Mouse (Mus musculus) embryonic facial prominence, embryonic 14.5 days (tissue): ENCODE results near the gene Pgd. TPM values are rescaled to one million over a fixed set of nuclear protein-coding genes. Genes with fewer than 3 reads are reported as not detected.
"Not testable (repeated sequence)": the region's sequence is repeated elsewhere in the genome, so short reads cannot be mapped to it uniquely, and the experiment has no call there.

Source experiments
- ATAC-seq: fragments of 200-750 bp; cut with Nextera tagmentation; 2 replicates; pipeline ENCODE4 v1.8.0; 2017; ENCODE audit warnings: low read depth, moderate number of reproducible peaks, moderate TSS enrichment
- DNase-seq: peaks from one replicate; pipeline ENCODE4 v3.0.0-alpha.2; 2015; ENCODE audit warnings: low spot score
- H3K27ac ChIP-seq: fragments of 300-500 bp; sonication (generic); replicated peaks from 2 replicates; pipeline ENCODE4 v1.5.1; 2014; ENCODE audit warnings: low read depth, mild to moderate bottlenecking, low read length, moderate library complexity
- H3K27me3 ChIP-seq: fragments of 300-500 bp; sonication (generic); replicated peaks from 2 replicates; pipeline ENCODE4 v1.6.1; 2014; ENCODE audit warnings: low read length; ENCODE audit not compliant: control insufficient read depth, insufficient read depth
- H3K36me3 ChIP-seq: fragments of 300-500 bp; sonication (generic); 2 replicates; pipeline ENCODE4 v1.6.1; 2014; ENCODE audit warnings: low read length, mixed read lengths; ENCODE audit not compliant: control insufficient read depth, insufficient read depth
- H3K4me1 ChIP-seq: fragments of 300-500 bp; sonication (generic); 2 replicates; pipeline ENCODE4 v1.6.1; 2014; ENCODE audit warnings: antibody characterized with exemption, low read length; ENCODE audit not compliant: control insufficient read depth, insufficient read depth
- H3K4me2 ChIP-seq: fragments of 300-500 bp; sonication (generic); 2 replicates; pipeline ENCODE4 v1.6.1; 2014; ENCODE audit warnings: low read depth, mild to moderate bottlenecking, low read length, moderate library complexity, mixed read lengths
- H3K4me3 ChIP-seq: fragments of 300-500 bp; sonication (generic); 2 replicates; pipeline ENCODE4 v1.5.1; 2014; ENCODE audit warnings: low read depth, mild to moderate bottlenecking, low read length
- H3K9ac ChIP-seq: fragments of 300-500 bp; sonication (generic); 2 replicates; pipeline ENCODE4 v1.6.1; 2014; ENCODE audit warnings: low read depth, mild to moderate bottlenecking, low read length, moderate library complexity, mixed read lengths
- H3K9me3 ChIP-seq: fragments of 300-500 bp; sonication (generic); 2 replicates; pipeline ENCODE4 v1.6.1; 2016; ENCODE audit warnings: low read length; ENCODE audit not compliant: control insufficient read depth
- WGBS: fragments of 180-500 bp; shearing (Covaris S2); extraction: QIAGEN DNeasy Blood & Tissue Kit; methylation state at CpG from one replicate; pipeline ENCODE4 v1.1.7; 2014; 5-methylcytosine and 5-hydroxymethylcytosine counted together
- polyA plus RNA-seq: library from polyadenylated mRNA; unstranded; fragments of >200 nt; fragmentation: Nextera tagmentation; extraction: Ambion mirVana; gene quantifications from 2 replicates; pipeline ENCODE4 v1.2.1, GENCODE M21; 2014

Pgd gene
- polyA plus RNA-seq, 1 experiment from 2014 or later: 43.3 TPM

GRCm38 (mm10) chr4:149173661-149174060 lies 7.1 kb upstream of the Pgd start:
- Histone ChIP-seq H3K4me3 (no peak overlapping the region), H3K27ac (no peak overlapping the region), H3K9ac (no peak overlapping the region), H3K4me1 (peaks cover 9% of the 10 kb centered on the region; the same call in 1 of the 2 replicates), H3K4me2 (no peak overlapping the region), H3K36me3 (peaks cover 1% of the 10 kb centered on the region), H3K9me3 (no peaks in the 10 kb centered on the region), H3K27me3 (no peaks in the 10 kb centered on the region)
- WGBS: 87% methylated on average over 6 of the region's 6 CpGs
- no peak for ATAC-seq
- no peak for DNase-seq

DNA sequence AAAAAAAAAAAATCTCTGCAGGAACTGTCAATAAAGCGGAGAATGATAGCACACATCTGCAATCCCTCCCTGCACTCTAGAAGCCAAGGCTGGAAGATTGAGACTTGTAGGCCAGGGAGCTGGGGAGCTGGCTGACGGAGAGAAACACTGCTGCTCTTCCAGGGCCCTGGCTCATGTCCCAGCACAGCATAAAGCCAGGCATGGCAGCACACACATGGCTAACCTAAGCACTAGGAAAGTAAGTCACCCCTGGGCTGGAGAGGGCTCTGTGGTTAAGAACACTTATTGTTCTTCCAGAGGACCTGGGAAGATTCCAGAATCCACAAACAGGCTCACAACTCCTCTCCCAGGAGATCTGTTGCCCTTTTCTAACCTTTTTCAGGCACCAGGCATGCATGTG lies 6.1 kb upstream of the Pgd start:
- no peak overlapping the region for H3K4me2 ChIP-seq
- H3K36me3 ChIP-seq: no peaks in the 10 kb centered on the region
- H3K9me3 ChIP-seq: no peaks in the 10 kb centered on the region
- DNase-seq (peak; percentile 72), ATAC-seq (no peak)
- 0 out of 2 replicates have a peak overlapping the region, but pooled peaks have one; percentile 0 for H3K9ac ChIP-seq
- no peak overlapping the region for H3K4me3 ChIP-seq
- 49% methylated on average over 2 of the region's 2 CpGs for WGBS
- peak overlapping the region; percentile 75 for H3K27ac ChIP-seq
- H3K4me1 ChIP-seq: peaks cover 9% of the 10 kb centered on the region; the same call in 1 of the 2 replicates
- no peaks in the 10 kb centered on the region for H3K27me3 ChIP-seq

DNA sequence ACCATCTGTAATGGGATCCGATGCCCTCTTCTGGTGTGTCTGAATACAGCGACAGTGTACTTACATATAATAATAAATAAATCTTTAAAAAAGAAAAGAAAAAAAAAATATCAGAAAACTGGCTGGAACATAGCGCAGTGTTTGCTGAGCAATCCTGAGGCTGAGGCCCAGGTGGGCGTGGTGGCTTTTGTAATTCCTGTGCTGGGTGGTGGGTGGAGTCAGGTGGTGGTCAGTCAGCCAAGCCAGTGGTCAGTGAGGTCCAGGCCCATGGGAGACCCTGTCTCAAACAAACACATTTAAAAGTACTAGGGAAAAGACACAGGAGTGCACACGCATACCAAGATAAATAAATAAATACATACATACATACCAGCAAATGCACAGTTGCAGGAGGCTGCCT lies 5.5 kb upstream of the Pgd start:
- WGBS: 83% methylated on average over 5 of the region's 5 CpGs
- no peaks in the 10 kb centered on the region for H3K36me3 ChIP-seq
- 0 out of 2 replicates have a peak overlapping the region, but pooled peaks have one; percentile 0 for H3K9ac ChIP-seq
- peaks cover 9% of the 10 kb centered on the region; the same call in 1 of the 2 replicates for H3K4me1 ChIP-seq
- no peak overlapping the region for H3K4me2 ChIP-seq
- H3K4me3 ChIP-seq: no peak overlapping the region
- H3K27ac ChIP-seq: peak overlapping the region; percentile 75
- H3K9me3 ChIP-seq: no peaks in the 10 kb centered on the region
- ATAC-seq (no peak), DNase-seq (no peak)
- no peaks in the 10 kb centered on the region for H3K27me3 ChIP-seq

DNA sequence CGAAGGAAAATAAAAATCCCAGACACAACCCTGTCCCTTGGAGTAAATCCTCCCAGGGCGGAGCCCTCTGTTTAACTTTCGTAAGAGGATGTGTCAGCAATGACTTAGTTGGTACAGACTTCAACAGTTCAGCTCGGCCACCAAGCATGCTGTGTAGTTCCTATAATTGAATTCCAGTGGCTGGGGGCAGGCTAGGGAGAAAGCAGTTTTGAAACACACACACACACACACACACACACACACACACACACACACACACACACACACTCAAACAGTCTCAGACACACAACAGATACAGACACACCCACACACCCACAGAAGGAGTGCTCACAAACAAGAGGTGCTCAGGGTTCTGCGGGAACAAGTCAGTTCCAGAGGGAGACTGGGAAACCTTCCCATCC lies 5.0 kb upstream of the Pgd start:
- Histone ChIP-seq H3K9me3 (no peaks in the 10 kb centered on the region), H3K36me3 (no peaks in the 10 kb centered on the region), H3K4me3 (no peak overlapping the region), H3K9ac (no peak overlapping the region), H3K4me2 (no peak overlapping the region), H3K4me1 (peaks cover 9% of the 10 kb centered on the region; the same call in 1 of the 2 replicates), H3K27ac (0 out of 2 replicates have a peak overlapping the region, but pooled peaks have one; percentile 10), H3K27me3 (no peaks in the 10 kb centered on the region)
- ATAC-seq: no peak
- peak; percentile 32 for DNase-seq
- 64% methylated on average over 5 of the region's 5 CpGs for WGBS

- DNase-seq (peak; percentile 69), ATAC-seq (no peak)
- H3K36me3 ChIP-seq: no peaks in the 10 kb centered on the region
- H3K4me2 ChIP-seq: no peak overlapping the region
- H3K27me3 ChIP-seq: no peaks in the 10 kb centered on the region
- H3K4me1 ChIP-seq: peaks cover 9% of the 10 kb centered on the region; the same call in 1 of the 2 replicates
- WGBS: 59% methylated on average over 7 of the region's 7 CpGs
- no peak overlapping the region for H3K27ac ChIP-seq
- no peak overlapping the region for H3K9ac ChIP-seq
- H3K9me3 ChIP-seq: no peaks in the 10 kb centered on the region
- no peak overlapping the region for H3K4me3 ChIP-seq
Measured at GRCm38 (mm10) chr4:149170394-149170931, 3.9 kb upstream of the Pgd start.

DNA sequence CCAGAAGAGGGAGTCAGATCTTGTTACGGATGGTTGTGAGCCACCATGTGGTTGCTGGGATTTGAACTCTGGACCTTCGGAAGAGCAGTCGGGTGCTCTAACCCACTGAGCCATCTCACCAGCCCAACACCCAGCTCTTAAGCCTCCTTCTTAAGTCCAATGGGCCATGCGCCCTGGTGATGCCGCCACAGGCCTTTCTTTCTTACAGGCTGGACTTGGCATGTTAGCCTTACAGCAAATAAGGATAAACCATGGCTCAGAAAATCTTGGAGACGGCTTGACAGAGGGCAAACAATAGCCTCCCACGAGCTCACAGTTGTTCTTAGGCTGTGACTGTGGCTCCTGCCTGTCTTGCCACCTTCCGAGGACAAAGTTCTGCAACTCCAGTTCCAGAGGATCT lies 3.4 kb upstream of the Pgd start:
- not testable (repeated sequence) for H3K36me3 ChIP-seq, DNase-seq, H3K27me3 ChIP-seq, H3K4me1 ChIP-seq, H3K4me3 ChIP-seq, H3K9me3 ChIP-seq, H3K4me2 ChIP-seq, ATAC-seq, H3K27ac ChIP-seq, H3K9ac ChIP-seq
- WGBS: 84% methylated on average over 7 of the region's 8 CpGs

- Histone ChIP-seq H3K9me3 (no peaks in the 10 kb centered on the region), H3K9ac (no peak overlapping the region), H3K27ac (no peak overlapping the region), H3K27me3 (no peaks in the 10 kb centered on the region), H3K4me1 (peaks cover 7% of the 10 kb centered on the region; the same call in 1 of the 2 replicates), H3K4me2 (no peak overlapping the region), H3K36me3 (peaks cover 16% of the 10 kb centered on the region), H3K4me3 (no peak overlapping the region)
- WGBS: 78% methylated on average over 2 of the region's 2 CpGs
- DNase-seq: no peak
- ATAC-seq: no peak
Measured at GRCm38 (mm10) chr4:149168016-149168415, 1.4 kb upstream of the Pgd start.

GRCm38 (mm10) chr4:149166957-149167611 lies 513 bp upstream of the Pgd start:
- Histone ChIP-seq H3K9ac (peak overlapping the region; percentile 85), H3K9me3 (no peaks in the 10 kb centered on the region), H3K4me1 (no peaks in the 10 kb centered on the region), H3K27ac (peak overlapping the region; percentile 76), H3K4me3 (peak overlapping the region; percentile 88), H3K27me3 (no peaks in the 10 kb centered on the region), H3K4me2 (peak overlapping the region; percentile 73), H3K36me3 (peaks cover 26% of the 10 kb centered on the region)
- ATAC-seq: peak; percentile 35
- 0% methylated on average over 27 of the region's 27 CpGs for WGBS
- DNase-seq: no peak

DNA sequence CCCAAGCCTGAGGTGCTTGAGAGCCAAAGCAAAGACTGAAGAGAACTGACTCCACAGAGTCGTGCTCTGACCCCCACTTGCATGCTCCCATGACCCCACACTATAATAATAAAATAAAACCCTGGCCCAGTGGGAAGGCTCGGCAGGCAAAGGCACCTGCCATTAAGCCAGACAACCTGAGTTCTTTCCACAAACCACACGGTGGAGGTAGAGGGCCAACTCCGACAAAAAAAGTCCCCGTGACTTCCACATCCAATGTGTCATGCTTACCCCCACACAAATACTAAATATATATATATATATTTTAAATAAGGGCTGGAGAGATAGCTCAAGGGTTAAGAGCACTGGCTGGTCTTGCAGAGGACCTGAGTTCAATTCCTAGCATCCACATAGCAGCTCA lies 2.4 kb downstream of the Pgd start:
- no peak overlapping the region for H3K9ac ChIP-seq
- 55% methylated on average over 5 of the region's 5 CpGs for WGBS
- no peak overlapping the region for H3K4me2 ChIP-seq
- H3K27ac ChIP-seq: no peak overlapping the region
- no peak overlapping the region for H3K4me3 ChIP-seq
- no peaks in the 10 kb centered on the region for H3K9me3 ChIP-seq
- no peaks in the 10 kb centered on the region for H3K4me1 ChIP-seq
- ATAC-seq (no peak), DNase-seq (no peak)
- no peaks in the 10 kb centered on the region for H3K27me3 ChIP-seq
- H3K36me3 ChIP-seq: peaks cover 53% of the 10 kb centered on the region
